Mouse (Mus musculus): ENCODE measurements around the gene Bcar1. TPM values are rescaled to one million over a fixed set of nuclear protein-coding genes. Genes with fewer than 3 reads are reported as not detected.

Bcar1 gene
- polyA plus RNA-seq, 1 experiment from 2014 or later: 62.5 TPM

DNA sequence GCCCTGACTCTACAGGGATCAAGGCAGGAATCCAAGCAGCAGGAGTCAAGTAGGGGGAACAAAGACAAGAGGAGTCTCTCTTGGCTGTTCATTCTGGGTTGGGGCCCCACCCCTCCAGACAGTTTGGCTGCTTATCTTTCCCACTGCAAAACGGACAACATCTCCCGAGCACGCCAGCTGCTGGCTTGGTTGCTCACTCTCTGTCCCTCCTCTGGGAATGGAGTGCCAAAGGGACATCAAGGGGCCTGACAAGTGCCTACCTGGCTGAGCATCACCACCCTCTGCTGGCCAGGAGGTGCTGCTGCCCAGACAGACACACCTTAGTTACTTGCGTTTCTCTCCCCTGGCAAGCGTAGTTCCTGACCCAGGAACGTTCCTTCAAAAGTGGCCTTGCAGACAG lies 25.7 kb downstream of the Bcar1 start:
- Histone ChIP-seq H3K27ac (ENCODE audit: low read depth, low read length) (peak overlapping the region; percentile 89), H3K4me1 (ENCODE audit: control insufficient read depth, insufficient read depth, low read length) (peaks cover 23% of the 10 kb centered on the region), H3K9ac (ENCODE audit: low read length) (peak overlapping the region; percentile 35; the same call in 1 of the 2 replicates), H3K36me3 (ENCODE audit: control insufficient read depth, insufficient read depth, low read length) (peaks cover 14% of the 10 kb centered on the region), H3K27me3 (ENCODE audit: control insufficient read depth, insufficient read depth, low read length) (no peaks in the 10 kb centered on the region), H3K9me3 (ENCODE audit: control insufficient read depth, low read length) (no peaks in the 10 kb centered on the region), H3K4me3 (ENCODE audit: low read depth, low read length) (no peak overlapping the region), H3K4me2 (ENCODE audit: low read depth) (no peak overlapping the region)
- WGBS: 73% methylated on average over 6 of the region's 6 CpGs
- no peak for ATAC-seq (ENCODE audit: insufficient read depth, low FRiP score, low TSS enrichment)
- DNase-seq (ENCODE audit: low spot score): no peak

DNA sequence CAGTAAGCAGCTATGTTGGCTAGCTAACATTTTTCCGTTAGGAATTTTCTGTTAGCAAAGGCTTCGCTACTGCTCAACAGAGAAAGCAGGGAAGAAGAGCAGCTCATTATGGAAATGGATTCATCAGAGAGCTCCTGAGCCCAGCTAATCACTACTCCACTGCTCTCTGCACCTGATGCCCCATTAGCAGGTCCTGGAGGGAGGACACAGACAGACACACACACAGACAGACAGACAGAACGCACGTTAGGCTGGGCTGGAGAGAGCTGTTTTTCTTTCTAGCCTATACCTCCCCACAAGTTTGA lies 26.2 kb downstream of the Bcar1 start:
- Histone ChIP-seq H3K27me3 (ENCODE audit: control insufficient read depth, insufficient read depth, low read length) (no peaks in the 10 kb centered on the region), H3K36me3 (ENCODE audit: control insufficient read depth, insufficient read depth, low read length) (peaks cover 16% of the 10 kb centered on the region), H3K9ac (ENCODE audit: low read length) (peak overlapping the region; percentile 35; the same call in 1 of the 2 replicates), H3K4me2 (ENCODE audit: low read depth) (no peak overlapping the region), H3K9me3 (ENCODE audit: control insufficient read depth, low read length) (no peaks in the 10 kb centered on the region), H3K4me3 (ENCODE audit: low read depth, low read length) (no peak overlapping the region), H3K4me1 (ENCODE audit: control insufficient read depth, insufficient read depth, low read length) (peaks cover 23% of the 10 kb centered on the region), H3K27ac (ENCODE audit: low read depth, low read length) (peak overlapping the region; percentile 89)
- ATAC-seq (ENCODE audit: insufficient read depth, low FRiP score, low TSS enrichment) (peak; percentile 17; the same call in 1 of the 2 replicates), DNase-seq (ENCODE audit: low spot score) (no peak)
- WGBS: 82% methylated on average over 4 of the region's 4 CpGs

DNA sequence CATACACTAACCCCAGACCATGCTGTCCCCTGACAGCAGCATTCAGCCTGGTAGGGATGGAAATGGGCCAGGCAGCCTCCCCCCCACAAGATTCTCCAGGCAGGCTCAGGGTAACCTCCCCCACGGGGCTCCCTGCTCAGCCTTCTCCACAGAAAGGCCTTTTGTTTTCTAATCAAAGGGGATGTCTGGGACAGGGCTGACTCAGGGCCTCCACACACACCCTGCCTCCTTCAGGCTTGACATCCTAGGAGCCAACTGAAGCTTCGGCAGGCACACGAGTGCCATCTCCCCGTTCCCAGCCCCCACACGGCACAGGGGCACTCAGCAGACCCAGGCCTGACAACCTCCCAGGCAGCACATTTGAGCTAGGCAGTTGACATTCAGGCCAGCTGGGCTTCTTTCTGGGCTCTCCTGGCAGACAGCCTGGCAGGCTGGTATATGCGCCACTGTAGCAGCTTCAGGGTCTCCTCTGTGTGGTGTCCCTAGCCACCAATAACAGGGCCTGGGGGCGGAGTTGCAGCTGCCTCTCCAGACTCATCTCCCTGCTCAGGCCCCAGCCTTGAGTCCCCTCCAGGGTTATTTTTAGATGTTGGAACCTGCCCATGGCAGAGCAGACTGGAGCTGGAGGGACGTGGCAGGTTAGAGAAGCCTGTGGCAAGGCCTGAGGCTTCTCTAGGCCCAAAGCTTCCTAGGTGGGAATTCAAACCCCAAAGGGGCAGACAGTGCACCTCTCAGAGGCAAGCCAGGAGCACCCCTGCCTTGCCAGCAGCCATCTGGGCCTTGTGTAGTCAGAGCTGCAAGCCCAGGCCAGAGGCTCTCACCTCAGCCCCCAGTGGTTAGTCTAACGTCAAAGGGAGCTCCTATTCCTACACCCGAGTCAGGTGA lies 26.8 kb downstream of the Bcar1 start:
- H3K9ac ChIP-seq (ENCODE audit: low read length): peak overlapping the region; percentile 16
- H3K9me3 ChIP-seq (ENCODE audit: control insufficient read depth, low read length): no peaks in the 10 kb centered on the region
- peak overlapping the region; percentile 89 for H3K27ac ChIP-seq (ENCODE audit: low read depth, low read length)
- WGBS: 47% methylated on average over 10 of the region's 10 CpGs
- H3K27me3 ChIP-seq (ENCODE audit: control insufficient read depth, insufficient read depth, low read length): no peaks in the 10 kb centered on the region
- no peak overlapping the region for H3K4me2 ChIP-seq (ENCODE audit: low read depth)
- DNase-seq (ENCODE audit: low spot score): peak; percentile 68
- H3K36me3 ChIP-seq (ENCODE audit: control insufficient read depth, insufficient read depth, low read length): peaks cover 16% of the 10 kb centered on the region
- peaks cover 23% of the 10 kb centered on the region for H3K4me1 ChIP-seq (ENCODE audit: control insufficient read depth, insufficient read depth, low read length)
- ATAC-seq (ENCODE audit: insufficient read depth, low FRiP score, low TSS enrichment): peak; percentile 67
- H3K4me3 ChIP-seq (ENCODE audit: low read depth, low read length): no peak overlapping the region

DNA sequence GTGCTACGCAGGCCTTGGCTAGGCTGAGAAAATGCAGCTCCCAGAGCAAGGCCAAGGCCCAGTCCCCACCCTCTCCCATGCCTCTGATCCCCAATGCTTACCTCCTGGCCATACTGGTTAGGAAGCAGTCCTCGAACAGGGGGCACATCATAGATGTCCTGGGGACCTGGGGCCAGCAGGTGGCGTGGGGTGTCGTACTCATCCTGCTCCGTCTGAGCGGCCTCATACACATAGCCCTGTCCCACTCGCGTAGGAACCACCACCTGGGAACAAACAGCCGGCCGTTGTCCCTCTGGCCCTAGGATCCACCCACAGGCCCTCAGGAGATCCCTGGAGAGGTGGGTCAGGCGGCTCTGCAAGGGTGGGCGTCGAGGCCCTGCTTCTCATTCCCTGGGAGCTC lies 28.1 kb downstream of the Bcar1 start:
- no peak overlapping the region for H3K9ac ChIP-seq (ENCODE audit: low read length)
- H3K4me2 ChIP-seq (ENCODE audit: low read depth): no peak overlapping the region
- H3K27me3 ChIP-seq (ENCODE audit: control insufficient read depth, insufficient read depth, low read length): no peaks in the 10 kb centered on the region
- H3K36me3 ChIP-seq (ENCODE audit: control insufficient read depth, insufficient read depth, low read length): peaks cover 16% of the 10 kb centered on the region
- peaks cover 23% of the 10 kb centered on the region for H3K4me1 ChIP-seq (ENCODE audit: control insufficient read depth, insufficient read depth, low read length)
- H3K4me3 ChIP-seq (ENCODE audit: low read depth, low read length): no peak overlapping the region
- H3K9me3 ChIP-seq (ENCODE audit: control insufficient read depth, low read length): no peaks in the 10 kb centered on the region
- DNase-seq (ENCODE audit: low spot score) (no peak), ATAC-seq (ENCODE audit: insufficient read depth, low FRiP score, low TSS enrichment) (no peak)
- 86% methylated on average over 13 of the region's 13 CpGs for WGBS
- no peak overlapping the region for H3K27ac ChIP-seq (ENCODE audit: low read depth, low read length)

DNA sequence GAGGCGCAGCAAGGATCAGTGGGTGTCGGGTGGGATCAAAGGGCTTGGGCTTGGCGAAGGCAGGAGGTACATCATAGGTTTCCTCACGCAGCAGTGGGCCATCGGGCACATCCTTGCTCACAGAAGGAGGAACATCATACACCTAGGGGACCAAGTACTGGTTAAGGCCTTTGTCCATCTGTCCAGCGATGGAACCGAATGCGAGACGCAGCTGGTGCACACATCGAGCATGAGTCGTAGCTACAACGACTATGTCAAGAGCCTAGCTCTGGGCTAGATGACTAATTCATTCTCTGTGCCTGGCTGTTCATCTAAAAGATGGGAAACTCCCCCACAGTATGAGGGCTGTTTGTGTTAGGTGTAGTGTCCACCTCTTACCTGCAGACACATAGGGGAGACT lies 29.3 kb downstream of the Bcar1 start:
- Histone ChIP-seq H3K27me3 (ENCODE audit: control insufficient read depth, insufficient read depth, low read length) (no peaks in the 10 kb centered on the region), H3K27ac (ENCODE audit: low read depth, low read length) (no peak overlapping the region), H3K4me2 (ENCODE audit: low read depth) (no peak overlapping the region), H3K4me3 (ENCODE audit: low read depth, low read length) (no peak overlapping the region), H3K9me3 (ENCODE audit: control insufficient read depth, low read length) (no peaks in the 10 kb centered on the region), H3K4me1 (ENCODE audit: control insufficient read depth, insufficient read depth, low read length) (peaks cover 23% of the 10 kb centered on the region), H3K9ac (ENCODE audit: low read length) (no peak overlapping the region), H3K36me3 (ENCODE audit: control insufficient read depth, insufficient read depth, low read length) (peaks cover 21% of the 10 kb centered on the region)
- ATAC-seq (ENCODE audit: insufficient read depth, low FRiP score, low TSS enrichment) (no peak), DNase-seq (ENCODE audit: low spot score) (no peak)
- WGBS: 96% methylated on average over 12 of the region's 12 CpGs

DNA sequence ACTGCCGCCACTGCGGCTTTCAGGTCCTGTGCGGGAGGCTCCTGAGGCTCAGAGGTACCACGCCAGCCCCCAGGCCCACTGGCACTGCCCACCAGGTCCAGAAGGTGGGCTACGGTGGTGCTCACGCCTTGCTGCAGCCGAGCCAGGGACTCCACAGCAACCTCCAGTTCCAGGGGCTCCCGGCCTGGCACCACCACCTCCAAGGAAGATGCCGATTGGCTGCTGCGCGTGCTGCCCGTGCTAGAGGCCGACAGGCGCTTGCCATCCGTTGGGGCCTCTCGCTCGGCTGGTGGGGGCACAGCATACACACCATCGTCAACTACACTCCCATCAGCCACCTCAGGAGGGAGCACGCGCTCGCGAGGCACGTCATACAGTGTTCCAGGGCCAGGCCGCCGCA lies 29.8 kb downstream of the Bcar1 start:
- Histone ChIP-seq H3K4me2 (ENCODE audit: low read depth) (no peak overlapping the region), H3K9ac (ENCODE audit: low read length) (no peak overlapping the region), H3K4me3 (ENCODE audit: low read depth, low read length) (no peak overlapping the region), H3K36me3 (ENCODE audit: control insufficient read depth, insufficient read depth, low read length) (peaks cover 21% of the 10 kb centered on the region), H3K27me3 (ENCODE audit: control insufficient read depth, insufficient read depth, low read length) (no peaks in the 10 kb centered on the region), H3K9me3 (ENCODE audit: control insufficient read depth, low read length) (no peaks in the 10 kb centered on the region), H3K27ac (ENCODE audit: low read depth, low read length) (no peak overlapping the region), H3K4me1 (ENCODE audit: control insufficient read depth, insufficient read depth, low read length) (peaks cover 23% of the 10 kb centered on the region)
- ATAC-seq (ENCODE audit: insufficient read depth, low FRiP score, low TSS enrichment): no peak
- whole genome bisulfite sequencing: 94% methylated on average over 25 of the region's 25 CpGs
- DNase-seq (ENCODE audit: low spot score): no peak

DNA sequence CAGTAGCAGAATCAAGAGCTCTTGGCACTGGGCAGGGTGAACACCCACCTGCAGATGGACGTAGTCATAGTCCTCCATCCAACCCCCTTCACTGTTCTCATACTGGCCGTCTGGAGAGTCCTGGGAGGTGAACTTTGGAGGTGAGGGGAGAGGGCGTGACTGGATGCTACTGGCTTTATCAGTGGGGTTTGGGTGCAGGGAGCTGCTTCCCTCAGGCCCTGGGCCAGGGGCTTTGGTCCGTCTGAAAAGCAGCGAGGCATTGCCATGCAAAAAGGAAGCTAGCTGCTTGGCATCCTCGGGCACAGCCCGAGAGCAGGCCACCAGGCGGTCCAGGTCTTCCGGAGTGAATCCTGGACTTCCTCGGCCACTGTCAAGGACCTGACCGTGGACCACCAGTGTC lies 30.3 kb downstream of the Bcar1 start:
- Histone ChIP-seq H3K9ac (ENCODE audit: low read length) (no peak overlapping the region), H3K36me3 (ENCODE audit: control insufficient read depth, insufficient read depth, low read length) (peaks cover 23% of the 10 kb centered on the region)
- 94% methylated on average over 11 of the region's 11 CpGs for WGBS

DNA sequence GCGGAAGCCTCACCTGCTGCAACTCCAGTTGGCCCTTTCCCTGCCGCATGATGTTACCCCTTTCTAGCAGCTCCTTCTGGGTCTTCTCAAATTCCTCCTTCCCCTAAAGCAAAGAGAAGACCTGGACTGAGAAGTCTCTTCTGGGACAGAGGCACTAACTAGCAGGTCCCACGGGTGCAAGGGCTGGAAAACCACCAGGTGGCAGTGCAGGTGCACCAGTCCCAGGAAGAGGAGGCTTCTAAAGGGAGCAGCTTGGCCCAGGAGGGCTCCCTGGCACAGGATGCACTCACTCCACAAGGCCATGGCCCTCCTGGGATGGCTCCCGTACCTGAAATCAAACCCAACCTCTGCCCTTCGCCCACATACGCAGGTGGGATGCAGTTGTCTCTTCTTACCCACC lies 31.0 kb downstream of the Bcar1 start:
- Histone ChIP-seq H3K9ac (ENCODE audit: low read length) (no peak overlapping the region), H3K27me3 (ENCODE audit: control insufficient read depth, insufficient read depth, low read length) (no peaks in the 10 kb centered on the region), H3K4me2 (ENCODE audit: low read depth) (no peak overlapping the region), H3K4me1 (ENCODE audit: control insufficient read depth, insufficient read depth, low read length) (peaks cover 17% of the 10 kb centered on the region), H3K36me3 (ENCODE audit: control insufficient read depth, insufficient read depth, low read length) (peaks cover 23% of the 10 kb centered on the region), H3K4me3 (ENCODE audit: low read depth, low read length) (no peak overlapping the region), H3K9me3 (ENCODE audit: control insufficient read depth, low read length) (no peaks in the 10 kb centered on the region), H3K27ac (ENCODE audit: low read depth, low read length) (no peak overlapping the region)
- WGBS: 78% methylated on average over 6 of the region's 6 CpGs
- peak; percentile 65 for DNase-seq (ENCODE audit: low spot score)
- no peak for ATAC-seq (ENCODE audit: insufficient read depth, low FRiP score, low TSS enrichment)

More for the DNA sequence above, 30.3 kb downstream of the Bcar1 start:
- ATAC-seq (ENCODE audit: insufficient read depth, low FRiP score, low TSS enrichment) (no peak), DNase-seq (ENCODE audit: low spot score) (no peak)
- H3K4me3 ChIP-seq (ENCODE audit: low read depth, low read length): no peak overlapping the region
- H3K4me2 ChIP-seq (ENCODE audit: low read depth): no peak overlapping the region
- no peaks in the 10 kb centered on the region for H3K27me3 ChIP-seq (ENCODE audit: control insufficient read depth, insufficient read depth, low read length)
- no peak overlapping the region for H3K27ac ChIP-seq (ENCODE audit: low read depth, low read length)
- no peaks in the 10 kb centered on the region for H3K9me3 ChIP-seq (ENCODE audit: control insufficient read depth, low read length)
- H3K4me1 ChIP-seq (ENCODE audit: control insufficient read depth, insufficient read depth, low read length): peaks cover 23% of the 10 kb centered on the region

DNA sequence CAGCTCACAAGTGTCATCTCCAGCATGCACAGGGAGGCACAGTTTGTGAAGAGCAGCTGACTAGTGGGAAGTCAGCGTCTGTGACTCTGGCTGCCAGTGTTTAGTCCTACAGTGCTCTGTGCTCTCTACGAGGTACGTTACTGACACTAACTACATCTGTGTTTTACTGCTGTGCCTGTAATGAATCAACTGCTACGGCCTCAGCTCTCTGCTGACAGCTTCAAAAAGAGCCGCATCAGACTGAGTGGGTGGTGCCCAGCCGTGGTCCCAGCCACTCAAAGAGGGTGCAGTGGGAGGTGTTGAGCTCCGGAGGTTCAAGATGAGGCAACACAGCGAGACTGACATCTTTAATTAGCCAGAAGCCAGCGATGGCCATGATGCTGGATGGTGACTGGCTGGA lies 31.5 kb downstream of the Bcar1 start:
- no peak overlapping the region for H3K9ac ChIP-seq (ENCODE audit: low read length)
- WGBS: 72% methylated on average over 9 of the region's 9 CpGs
- ATAC-seq (ENCODE audit: insufficient read depth, low FRiP score, low TSS enrichment): no peak
- H3K9me3 ChIP-seq (ENCODE audit: control insufficient read depth, low read length): no peaks in the 10 kb centered on the region
- H3K27ac ChIP-seq (ENCODE audit: low read depth, low read length): no peak overlapping the region
- H3K36me3 ChIP-seq (ENCODE audit: control insufficient read depth, insufficient read depth, low read length): peaks cover 23% of the 10 kb centered on the region
- H3K4me3 ChIP-seq (ENCODE audit: low read depth, low read length): no peak overlapping the region
- DNase-seq (ENCODE audit: low spot score): no peak
- peaks cover 12% of the 10 kb centered on the region for H3K4me1 ChIP-seq (ENCODE audit: control insufficient read depth, insufficient read depth, low read length)
- H3K27me3 ChIP-seq (ENCODE audit: control insufficient read depth, insufficient read depth, low read length): no peaks in the 10 kb centered on the region
- no peak overlapping the region for H3K4me2 ChIP-seq (ENCODE audit: low read depth)

All from neural tube, embryonic 11.5 days (tissue).